Mouse (Mus musculus): ENCODE measurements around the gene 1700037H04Rik.

DNA sequence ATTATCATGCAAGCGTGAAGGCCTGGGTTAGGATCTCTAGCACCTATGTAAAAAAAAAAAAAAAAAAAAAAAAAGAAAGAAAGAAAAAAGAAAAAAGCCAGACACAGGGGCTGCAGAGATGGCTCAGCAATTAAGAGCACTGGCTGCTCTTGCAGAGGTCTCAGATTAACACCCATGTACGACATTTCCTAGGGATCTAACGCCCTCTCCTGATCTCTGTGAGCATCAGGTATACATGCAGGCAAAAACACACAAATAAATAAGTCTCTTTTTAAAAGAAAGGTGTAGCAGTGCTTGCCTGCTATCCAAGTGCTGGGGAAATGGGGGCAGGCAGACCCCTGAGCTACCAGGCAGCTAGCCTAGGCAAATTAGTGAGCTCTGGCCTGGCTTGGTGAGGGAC lies 58.4 kb downstream of the 1700037H04Rik start:
- no peak for TF ChIP-seq CTCF (IDR thresholded peaks at IDR 0.05; ENCODE audit: low read depth)
- no peak for TF ChIP-seq EP300 (IDR thresholded peaks at IDR 0.05; ENCODE audit: low read depth)

Measured in liver, postnatal 0 days (tissue).